Mouse (Mus musculus): ENCODE results near the gene Lzts3. TPM values are rescaled to one million over a fixed set of nuclear protein-coding genes. Genes with fewer than 3 reads are reported as not detected.
"Not testable (repeated sequence)": the region's sequence is repeated elsewhere in the genome, so short reads cannot be mapped to it uniquely, and the experiment has no call there.

The Lzts3 gene
- polyA plus RNA-seq, 1 experiment, result 9.2 TPM

DNA sequence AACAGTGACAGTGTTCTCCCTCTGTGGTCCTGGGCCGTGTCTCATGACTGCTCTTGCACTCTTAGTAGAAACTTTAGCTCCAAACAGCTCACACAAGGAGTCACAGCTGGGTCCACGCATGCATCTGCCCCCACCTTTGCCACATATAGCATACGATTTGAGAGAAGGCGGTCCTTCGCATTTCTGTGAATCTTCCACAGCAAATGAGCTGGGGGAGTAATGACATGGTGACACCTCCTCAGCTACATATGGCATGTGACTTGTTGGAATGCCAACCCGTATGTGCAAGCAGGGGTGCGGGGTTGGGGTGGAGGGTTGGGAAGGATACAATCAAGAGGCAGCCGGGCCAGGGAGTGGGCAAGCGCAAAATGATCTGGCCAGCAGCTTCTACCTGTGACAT, 13.9 kb upstream of the Lzts3 start:
- 98% methylated on average over 9 of the region's 9 CpGs for WGBS
- no peak overlapping the region for H3K27ac ChIP-seq (ENCODE audit: control insufficient read depth, insufficient read depth, low read length)
- H3K4me3 ChIP-seq (ENCODE audit: control insufficient read depth, insufficient read depth, low read length), result no peak overlapping the region
- no peaks in the 10 kb centered on the region for H3K4me1 ChIP-seq (replicated peaks; ENCODE audit: control insufficient read depth, insufficient read depth, low read length)
- TF ChIP-seq POLR2A (IDR thresholded peaks at IDR 0.05; ENCODE audit: control insufficient read depth, extremely low read depth, insufficient read depth, low read length, poor library complexity) (no peak), CTCF (IDR thresholded peaks at IDR 0.05; ENCODE audit: borderline replicate concordance, control insufficient read depth, extremely low read depth, insufficient read depth, low read length, poor library complexity) (no peak)
- DNase-seq, result no peak
- peaks cover 15% of the 10 kb centered on the region; the same call in 1 of the 2 replicates for H3K36me3 ChIP-seq (ENCODE audit: control insufficient read depth, insufficient read depth, low read length)
- H3K27me3 ChIP-seq (ENCODE audit: control insufficient read depth, insufficient read depth, low read length), result no peaks in the 10 kb centered on the region

- H3K36me3 ChIP-seq (ENCODE audit: control insufficient read depth, insufficient read depth, low read length), result 0 out of 2 replicates have a peak, but pooled peaks cover 12% of the 10 kb centered on the region
- H3K4me3 ChIP-seq (ENCODE audit: control insufficient read depth, insufficient read depth, low read length), result no peak overlapping the region
- H3K27me3 ChIP-seq (ENCODE audit: control insufficient read depth, insufficient read depth, low read length), result no peaks in the 10 kb centered on the region
- 93% methylated on average over 6 of the region's 6 CpGs for WGBS
- H3K27ac ChIP-seq (ENCODE audit: control insufficient read depth, insufficient read depth, low read length), result no peak overlapping the region
- no peak for TF ChIP-seq CTCF (IDR thresholded peaks at IDR 0.05; ENCODE audit: borderline replicate concordance, control insufficient read depth, extremely low read depth, insufficient read depth, low read length, poor library complexity)
- no peak for TF ChIP-seq POLR2A (IDR thresholded peaks at IDR 0.05; ENCODE audit: control insufficient read depth, extremely low read depth, insufficient read depth, low read length, poor library complexity)
- DNase-seq, result no peak
- H3K4me1 ChIP-seq (replicated peaks; ENCODE audit: control insufficient read depth, insufficient read depth, low read length), result no peaks in the 10 kb centered on the region
Measured at GRCm38 (mm10) chr2:130655660-130656339, 13.2 kb upstream of the Lzts3 start.

- DNase-seq, result no peak
- no peaks in the 10 kb centered on the region for H3K4me1 ChIP-seq (replicated peaks; ENCODE audit: control insufficient read depth, insufficient read depth, low read length)
- WGBS, result 96% methylated on average over 1 of the region's 1 CpGs
- H3K36me3 ChIP-seq (ENCODE audit: control insufficient read depth, insufficient read depth, low read length), result 0 out of 2 replicates have a peak, but pooled peaks cover 12% of the 10 kb centered on the region
- TF ChIP-seq POLR2A (IDR thresholded peaks at IDR 0.05; ENCODE audit: control insufficient read depth, extremely low read depth, insufficient read depth, low read length, poor library complexity) (no peak), CTCF (IDR thresholded peaks at IDR 0.05; ENCODE audit: borderline replicate concordance, control insufficient read depth, extremely low read depth, insufficient read depth, low read length, poor library complexity) (no peak)
- no peaks in the 10 kb centered on the region for H3K27me3 ChIP-seq (ENCODE audit: control insufficient read depth, insufficient read depth, low read length)
- no peak overlapping the region for H3K27ac ChIP-seq (ENCODE audit: control insufficient read depth, insufficient read depth, low read length)
- H3K4me3 ChIP-seq (ENCODE audit: control insufficient read depth, insufficient read depth, low read length), result no peak overlapping the region
Measured at GRCm38 (mm10) chr2:130653760-130654159, 11.2 kb upstream of the Lzts3 start.

GRCm38 (mm10) chr2:130653303-130653702, 10.7 kb upstream of the Lzts3 start:
- H3K36me3 ChIP-seq (ENCODE audit: control insufficient read depth, insufficient read depth, low read length), result 0 out of 2 replicates have a peak, but pooled peaks cover 12% of the 10 kb centered on the region
- DNase-seq, result no peak

GRCm38 (mm10) chr2:130649028-130649427, 6.4 kb upstream of the Lzts3 start:
- not testable (repeated sequence) for H3K27ac ChIP-seq (ENCODE audit: control insufficient read depth, insufficient read depth, low read length); H3K27me3 ChIP-seq (ENCODE audit: control insufficient read depth, insufficient read depth, low read length); H3K4me1 ChIP-seq (replicated peaks; ENCODE audit: control insufficient read depth, insufficient read depth, low read length); H3K4me3 ChIP-seq (ENCODE audit: control insufficient read depth, insufficient read depth, low read length); DNase-seq; H3K36me3 ChIP-seq (ENCODE audit: control insufficient read depth, insufficient read depth, low read length)
- 92% methylated on average over 6 of the region's 6 CpGs for WGBS

More at GRCm38 (mm10) chr2:130653303-130653702, 10.7 kb upstream of the Lzts3 start:
- Histone ChIP-seq H3K4me1 (replicated peaks; ENCODE audit: control insufficient read depth, insufficient read depth, low read length) (no peaks in the 10 kb centered on the region), H3K4me3 (ENCODE audit: control insufficient read depth, insufficient read depth, low read length) (no peak overlapping the region), H3K27me3 (ENCODE audit: control insufficient read depth, insufficient read depth, low read length) (no peaks in the 10 kb centered on the region), H3K27ac (ENCODE audit: control insufficient read depth, insufficient read depth, low read length) (no peak overlapping the region)
- TF ChIP-seq CTCF (IDR thresholded peaks at IDR 0.05; ENCODE audit: borderline replicate concordance, control insufficient read depth, extremely low read depth, insufficient read depth, low read length, poor library complexity), result no peak
- no peak for TF ChIP-seq POLR2A (IDR thresholded peaks at IDR 0.05; ENCODE audit: control insufficient read depth, extremely low read depth, insufficient read depth, low read length, poor library complexity)
- 100% methylated on average over 2 of the region's 2 CpGs for WGBS

DNA sequence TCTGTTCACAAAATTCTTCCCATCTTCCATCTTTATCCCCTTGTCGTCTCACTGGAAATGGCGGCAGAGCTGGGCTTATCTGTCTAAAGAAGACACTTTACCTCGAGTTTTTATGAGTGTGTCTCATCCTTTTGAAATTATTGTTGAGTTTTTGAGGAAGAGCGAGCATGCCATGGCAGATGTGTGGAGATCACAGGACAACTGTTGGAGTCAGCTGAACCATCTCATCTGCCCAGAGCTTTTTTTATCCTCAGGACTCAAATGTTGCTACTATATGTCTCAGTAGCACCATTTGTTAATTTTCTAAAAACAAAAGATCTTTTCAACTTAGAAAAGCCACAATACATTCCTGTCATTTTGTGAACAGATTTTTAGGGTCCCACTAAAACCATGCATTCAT, 2.6 kb upstream of the Lzts3 start:
- no peaks in the 10 kb centered on the region for H3K36me3 ChIP-seq (ENCODE audit: control insufficient read depth, insufficient read depth, low read length)
- H3K4me3 ChIP-seq (ENCODE audit: control insufficient read depth, insufficient read depth, low read length), result no peak overlapping the region
- WGBS, result 89% methylated on average over 4 of the region's 4 CpGs
- H3K4me1 ChIP-seq (replicated peaks; ENCODE audit: control insufficient read depth, insufficient read depth, low read length), result peaks cover 4% of the 10 kb centered on the region
- TF ChIP-seq CTCF (IDR thresholded peaks at IDR 0.05; ENCODE audit: borderline replicate concordance, control insufficient read depth, extremely low read depth, insufficient read depth, low read length, poor library complexity) (no peak), POLR2A (IDR thresholded peaks at IDR 0.05; ENCODE audit: control insufficient read depth, extremely low read depth, insufficient read depth, low read length, poor library complexity) (no peak)
- no peak overlapping the region for H3K27ac ChIP-seq (ENCODE audit: control insufficient read depth, insufficient read depth, low read length)
- H3K27me3 ChIP-seq (ENCODE audit: control insufficient read depth, insufficient read depth, low read length), result no peaks in the 10 kb centered on the region
- DNase-seq, result no peak

GRCm38 (mm10) chr2:130642197-130642660, 374 bp downstream of the Lzts3 start:
- no peaks in the 10 kb centered on the region for H3K36me3 ChIP-seq (ENCODE audit: control insufficient read depth, insufficient read depth, low read length)
- WGBS, result under 1% methylated on average over 27 of the region's 27 CpGs
- TF ChIP-seq POLR2A (IDR thresholded peaks at IDR 0.05; ENCODE audit: control insufficient read depth, extremely low read depth, insufficient read depth, low read length, poor library complexity), result no peak
- no peak for TF ChIP-seq CTCF (IDR thresholded peaks at IDR 0.05; ENCODE audit: borderline replicate concordance, control insufficient read depth, extremely low read depth, insufficient read depth, low read length, poor library complexity)

More at GRCm38 (mm10) chr2:130642197-130642660, 374 bp downstream of the Lzts3 start:
- H3K4me1 ChIP-seq (replicated peaks; ENCODE audit: control insufficient read depth, insufficient read depth, low read length), result peaks cover 4% of the 10 kb centered on the region
- no peaks in the 10 kb centered on the region for H3K27me3 ChIP-seq (ENCODE audit: control insufficient read depth, insufficient read depth, low read length)
- peak; percentile 25 for DNase-seq
- peak overlapping the region; percentile 76 for H3K4me3 ChIP-seq (ENCODE audit: control insufficient read depth, insufficient read depth, low read length)
- no peak overlapping the region for H3K27ac ChIP-seq (ENCODE audit: control insufficient read depth, insufficient read depth, low read length)

Data from thymus, adult 2 months (tissue).